Mouse (Mus musculus): Measurements from ENCODE around the gene Mrps18c. TPM values are rescaled to one million over a fixed set of nuclear protein-coding genes. Genes with fewer than 3 reads are reported as not detected.

The Mrps18c gene
- polyA plus RNA-seq, 2 experiments from 2014 or later: 122 to 153 TPM

DNA sequence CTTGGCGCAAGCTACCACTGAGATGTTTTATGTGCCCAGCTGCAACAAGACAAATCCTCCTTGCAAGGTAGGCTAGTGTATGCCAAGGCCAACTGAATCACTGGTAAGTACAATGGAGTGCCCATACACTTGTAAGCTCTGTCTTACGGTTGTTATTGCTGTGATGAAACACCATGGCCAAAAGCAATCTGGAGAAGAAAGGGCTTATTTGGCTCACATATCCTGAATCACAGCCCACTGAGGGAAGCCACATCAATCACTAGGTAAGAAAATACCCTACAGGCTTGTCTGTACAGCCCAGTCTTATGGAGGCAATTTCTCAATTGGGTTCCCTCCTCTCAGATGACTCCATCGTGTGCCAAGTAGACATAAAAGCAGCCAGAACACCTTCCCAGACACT is 30.3 kb downstream of the Mrps18c start:
- no peak for ATAC-seq

DNA sequence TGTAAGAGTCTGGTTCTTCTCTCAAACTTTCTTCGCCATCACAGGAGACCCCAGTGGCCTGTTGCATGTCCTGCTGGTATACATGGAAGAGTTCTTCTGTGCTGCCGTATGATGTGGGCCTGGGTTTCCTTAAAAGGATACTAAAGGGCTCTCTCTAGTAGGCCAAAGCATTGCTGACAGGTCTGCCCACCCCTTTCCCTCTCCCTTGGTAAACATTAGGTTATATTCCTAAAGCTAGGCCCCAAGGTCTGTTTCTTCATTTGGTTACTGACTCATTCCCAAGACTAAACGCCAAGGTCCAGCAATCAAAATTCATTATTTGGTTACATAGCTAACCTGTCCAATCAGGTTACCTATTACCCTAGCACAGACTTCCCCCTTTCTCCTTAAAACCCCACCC is 34.3 kb downstream of the Mrps18c start:
- no peak for ATAC-seq

DNA sequence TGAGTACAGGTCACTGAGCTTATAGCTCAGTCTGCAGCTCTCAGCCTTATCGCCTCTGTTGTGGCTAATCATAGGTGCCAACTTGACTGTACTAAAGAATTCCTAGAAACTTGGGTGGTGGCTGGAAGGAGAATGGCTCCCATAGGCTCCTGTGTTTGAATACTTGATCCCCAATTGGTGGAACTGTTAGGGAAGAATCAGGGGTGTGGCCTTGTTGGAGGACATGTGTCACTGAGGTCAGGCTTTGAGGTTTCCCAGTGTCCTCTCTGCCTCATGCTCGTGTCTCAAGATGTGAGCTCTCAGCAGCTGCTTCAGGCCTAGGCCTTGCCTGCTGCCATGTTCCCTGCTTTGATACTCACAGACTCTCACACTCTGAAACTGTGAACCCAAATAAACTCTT is 35.4 kb downstream of the Mrps18c start:
- no peak for ATAC-seq

DNA sequence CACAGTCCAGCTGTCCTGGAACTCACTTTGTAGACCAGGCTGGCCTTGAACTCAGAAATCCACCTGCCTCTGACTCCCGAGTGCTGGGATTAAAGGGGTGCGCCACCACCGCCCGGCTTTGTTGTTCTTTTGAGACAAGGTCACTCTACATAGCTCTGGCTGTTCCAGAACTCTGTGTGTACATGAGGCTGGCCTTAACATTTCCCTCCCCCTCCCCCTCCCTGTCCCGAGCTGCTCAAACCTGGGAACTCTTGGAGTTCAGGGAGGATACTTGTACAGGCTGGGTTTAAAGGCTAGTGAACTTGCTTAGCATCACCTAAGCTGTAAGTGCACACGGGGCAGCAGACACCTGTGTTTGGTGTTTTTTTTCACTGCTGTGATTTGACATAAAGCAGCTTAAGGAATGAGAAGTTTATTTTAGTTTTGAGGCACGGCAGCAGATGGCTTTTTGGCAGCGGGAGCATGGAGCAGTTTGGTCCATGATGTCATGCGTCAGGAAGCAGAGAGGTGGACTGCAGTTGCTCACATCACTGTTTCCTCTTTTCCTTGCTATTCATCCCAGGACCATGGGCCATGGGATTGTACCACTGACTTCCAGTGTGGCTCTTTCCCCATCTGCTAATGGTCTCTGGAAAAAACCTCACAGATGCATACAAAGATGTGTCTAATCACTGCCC is 37.6 kb downstream of the Mrps18c start:
- no peak for ATAC-seq

- no peak for ATAC-seq
Observed at GRCm38 (mm10) chr5:100837907-100838306, 39.5 kb downstream of the Mrps18c start.

DNA sequence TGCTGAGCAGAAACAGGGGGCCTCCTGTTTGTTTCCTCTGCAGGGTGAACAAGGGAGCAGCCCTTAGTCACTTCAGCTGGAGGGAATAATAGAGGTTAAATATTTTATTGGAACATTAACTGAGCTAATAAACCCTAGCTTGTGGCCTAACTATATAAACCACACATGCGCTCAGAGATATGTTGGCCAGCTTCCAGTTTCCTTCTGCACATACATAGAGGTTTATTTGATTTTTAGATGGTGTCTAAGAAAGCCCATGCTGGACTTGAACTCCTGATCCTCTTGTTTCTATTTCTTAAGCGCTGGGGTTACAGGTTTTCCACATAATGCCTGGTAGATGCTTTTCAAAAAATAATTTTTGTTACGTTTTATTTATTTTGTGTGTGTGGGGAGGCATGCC is 46.1 kb downstream of the Mrps18c start:
- ATAC-seq: no peak

- peak; percentile 38 for ATAC-seq
Observed at GRCm38 (mm10) chr5:100845485-100845847, 47.0 kb downstream of the Mrps18c start, which contains the start of gene Gpat3. TSS of gene Gpat3 (plus strand) at chr5:100845713.

DNA sequence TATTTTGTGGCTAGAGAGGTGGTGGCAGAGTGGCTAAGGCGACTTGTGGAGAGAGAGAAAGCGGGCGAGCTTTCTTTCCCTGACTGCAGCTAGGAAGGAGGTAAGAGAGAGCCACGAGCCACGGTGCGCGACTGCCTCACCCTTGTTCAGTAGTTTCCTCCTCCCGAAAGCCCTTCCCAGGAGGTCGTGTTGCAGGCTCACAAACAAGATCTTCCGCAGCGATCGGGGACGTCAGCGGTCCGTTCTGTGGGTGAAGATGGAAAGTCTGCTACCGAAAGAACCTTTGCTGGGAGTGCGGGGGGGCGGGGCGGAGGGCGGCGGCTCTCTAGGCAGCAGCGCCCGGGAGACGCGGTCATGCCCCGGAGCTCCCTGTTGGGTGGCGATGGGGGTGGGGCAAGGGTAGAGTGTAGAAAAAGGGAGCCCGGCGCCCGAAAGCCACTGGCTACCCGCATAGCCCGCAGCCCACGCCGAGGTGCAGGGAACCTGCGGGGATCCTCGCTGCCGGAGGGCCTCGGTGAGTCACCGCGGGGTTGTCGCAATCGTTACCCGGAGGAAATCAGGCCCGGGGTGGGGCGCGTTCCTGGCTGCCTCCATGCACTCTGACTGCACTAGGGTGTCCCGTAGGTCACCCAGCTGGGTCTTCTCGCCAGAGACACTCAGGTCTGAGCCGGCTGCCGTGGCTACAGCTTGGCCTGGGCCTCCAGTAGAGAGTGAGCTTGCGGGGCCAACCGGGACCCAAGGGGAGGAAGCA is 47.6 kb downstream of the Mrps18c start:
- peak; percentile 72 for ATAC-seq

DNA sequence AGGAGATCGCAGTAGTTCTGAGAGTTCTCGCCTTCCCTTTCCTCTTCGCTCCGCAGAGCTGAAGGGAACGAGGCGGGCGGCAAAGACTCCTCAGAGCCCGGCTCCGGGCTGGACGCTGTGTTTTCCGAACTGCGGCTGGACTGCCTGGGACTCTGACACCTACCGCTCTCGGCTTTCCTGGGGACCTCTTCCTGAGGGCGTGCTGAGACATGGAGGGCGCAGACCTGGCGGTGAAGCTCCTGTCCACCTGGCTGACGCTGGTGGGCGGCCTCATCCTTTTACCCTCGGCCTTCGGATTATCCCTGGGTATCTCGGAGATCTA is 48.1 kb downstream of the Mrps18c start:
- peak; percentile 40 for ATAC-seq

GRCm38 (mm10) chr5:100847143-100847542 is 48.7 kb downstream of the Mrps18c start:
- ATAC-seq: no peak

GRCm38 (mm10) chr5:100853963-100854362 is 55.5 kb downstream of the Mrps18c start:
- no peak for ATAC-seq

Other genes with a start within 250 kb of the Mrps18c start
- gene Plac8, start 226.4 kb upstream of the Mrps18c start, polyA plus RNA-seq (2017; shearing (Covaris generic)): 10 to 100 TPM in 1 of 2 experiments, 1 to 10 TPM in 1; 2.9 to 12.0 TPM
- 10 to 100 TPM; 12.0 to 12.9 TPM for gene Coq2, start 123.5 kb upstream of the Mrps18c start, polyA plus RNA-seq (2017; shearing (Covaris generic))
- under 1 TPM; 0.73 to 0.97 TPM for gene Hpse, start 78.9 kb upstream of the Mrps18c start, polyA plus RNA-seq (2017; shearing (Covaris generic))
- 10 to 100 TPM; 12.2 to 18.9 TPM for gene Helq, start within 50 bp of the Mrps18c start, polyA plus RNA-seq (2017; shearing (Covaris generic))
- 10 to 100 TPM; 32.8 to 33.7 TPM for gene Abraxas1, start 22.3 kb downstream of the Mrps18c start, polyA plus RNA-seq (2017; shearing (Covaris generic))
- gene Gpat3, start 47.1 kb downstream of the Mrps18c start, polyA plus RNA-seq (2017; shearing (Covaris generic)): 1 to 10 TPM in 1 of 2 experiments, under 1 TPM in 1; 0.48 to 1.1 TPM

Data from CD4-positive, CD25-positive, alpha-beta regulatory T cell, adult 4 months (primary cell).